Mouse (Mus musculus): Measurements from ENCODE around the gene Cd82. TPM values are rescaled to one million over a fixed set of nuclear protein-coding genes. Genes with fewer than 3 reads are reported as not detected.

Cd82 gene
- 205 and 209 TPM in 2 replicates for polyA plus RNA-seq (2012; rRNA removed)

GRCm38 (mm10) chr2:93462760-93463159 lies at the start of gene Cd82:
TSS of gene Cd82 (minus strand) at chr2:93463140.
- H3K27ac ChIP-seq (ENCODE audit: insufficient read depth, low read length) = peak within 1 kb of the TSS; percentile 95
- WGBS = 24% methylated on average over 20 of the region's 20 CpGs
- no peak for TF ChIP-seq CTCF (IDR thresholded peaks at IDR 0.05; ENCODE audit: extremely low read depth, insufficient read depth, insufficient read length, insufficient replicate concordance)
- TF ChIP-seq POLR2A (IDR thresholded peaks at IDR 0.05; ENCODE audit: low read depth, low read length) = no peak
- peaks cover 35% of the 10 kb centered on the region for H3K4me1 ChIP-seq (ENCODE audit: control insufficient read depth, insufficient read depth, insufficient read length)
- peak within 1 kb of the TSS; percentile 78 for H3K4me3 ChIP-seq (ENCODE audit: extremely low read depth, insufficient read depth, insufficient read length)
- H3K36me3 ChIP-seq (ENCODE audit: control insufficient read depth, insufficient read depth, low read length) = no peaks in the 10 kb centered on the region
- peak in 1 of 2 experiments; percentile 41 for DNase-seq (ENCODE audit: low read depth in 1 of 2, low spot score in 2 of 2)
- H3K27me3 ChIP-seq (ENCODE audit: control insufficient read depth, insufficient read depth, low read length) = no peaks in the 10 kb centered on the region

GRCm38 (mm10) chr2:93512130-93512529 lies 49.2 kb upstream of the Cd82 start:
- H3K4me1 ChIP-seq (ENCODE audit: control insufficient read depth, insufficient read depth, insufficient read length) = no peaks in the 10 kb centered on the region
- no peaks in the 10 kb centered on the region for H3K27me3 ChIP-seq (ENCODE audit: control insufficient read depth, insufficient read depth, low read length)
- DNase-seq (ENCODE audit: low read depth in 1 of 2, low spot score in 2 of 2) = no peak
- TF ChIP-seq POLR2A (IDR thresholded peaks at IDR 0.05; ENCODE audit: low read depth, low read length) (no peak), CTCF (IDR thresholded peaks at IDR 0.05; ENCODE audit: extremely low read depth, insufficient read depth, insufficient read length, insufficient replicate concordance) (no peak)
- no peaks in the 10 kb centered on the region for H3K36me3 ChIP-seq (ENCODE audit: control insufficient read depth, insufficient read depth, low read length)
- H3K4me3 ChIP-seq (ENCODE audit: extremely low read depth, insufficient read depth, insufficient read length) = no peak overlapping the region
- no peak overlapping the region for H3K27ac ChIP-seq (ENCODE audit: insufficient read depth, low read length)
- WGBS = 74% methylated on average over 7 of the region's 7 CpGs

GRCm38 (mm10) chr2:93510839-93511238 lies 47.9 kb upstream of the Cd82 start:
- Histone ChIP-seq H3K27ac (ENCODE audit: insufficient read depth, low read length) (no peak overlapping the region), H3K36me3 (ENCODE audit: control insufficient read depth, insufficient read depth, low read length) (no peaks in the 10 kb centered on the region), H3K27me3 (ENCODE audit: control insufficient read depth, insufficient read depth, low read length) (no peaks in the 10 kb centered on the region), H3K4me3 (ENCODE audit: extremely low read depth, insufficient read depth, insufficient read length) (no peak overlapping the region), H3K4me1 (ENCODE audit: control insufficient read depth, insufficient read depth, insufficient read length) (no peaks in the 10 kb centered on the region)
- no peak for DNase-seq (ENCODE audit: low read depth in 1 of 2, low spot score in 2 of 2)
- TF ChIP-seq POLR2A (IDR thresholded peaks at IDR 0.05; ENCODE audit: low read depth, low read length) (no peak), CTCF (IDR thresholded peaks at IDR 0.05; ENCODE audit: extremely low read depth, insufficient read depth, insufficient read length, insufficient replicate concordance) (no peak)
- WGBS = 85% methylated on average over 1 of the region's 1 CpGs

- TF ChIP-seq POLR2A (IDR thresholded peaks at IDR 0.05; ENCODE audit: low read depth, low read length) (no peak), CTCF (IDR thresholded peaks at IDR 0.05; ENCODE audit: extremely low read depth, insufficient read depth, insufficient read length, insufficient replicate concordance) (no peak)
Measured at GRCm38 (mm10) chr2:93509777-93510750, 47.1 kb upstream of the Cd82 start.

GRCm38 (mm10) chr2:93505091-93505490 lies 42.2 kb upstream of the Cd82 start:
- H3K27me3 ChIP-seq (ENCODE audit: control insufficient read depth, insufficient read depth, low read length) = no peaks in the 10 kb centered on the region
- 82% methylated on average over 6 of the region's 6 CpGs for WGBS
- H3K36me3 ChIP-seq (ENCODE audit: control insufficient read depth, insufficient read depth, low read length) = no peaks in the 10 kb centered on the region
- H3K4me3 ChIP-seq (ENCODE audit: extremely low read depth, insufficient read depth, insufficient read length) = no peak overlapping the region
- H3K4me1 ChIP-seq (ENCODE audit: control insufficient read depth, insufficient read depth, insufficient read length) = no peaks in the 10 kb centered on the region
- no peak overlapping the region for H3K27ac ChIP-seq (ENCODE audit: insufficient read depth, low read length)
- TF ChIP-seq POLR2A (IDR thresholded peaks at IDR 0.05; ENCODE audit: low read depth, low read length) (no peak), CTCF (IDR thresholded peaks at IDR 0.05; ENCODE audit: extremely low read depth, insufficient read depth, insufficient read length, insufficient replicate concordance) (no peak)
- no peak for DNase-seq (ENCODE audit: low read depth in 1 of 2, low spot score in 2 of 2)

More at GRCm38 (mm10) chr2:93509777-93510750, 47.1 kb upstream of the Cd82 start:
- H3K4me1 ChIP-seq (ENCODE audit: control insufficient read depth, insufficient read depth, insufficient read length) = no peaks in the 10 kb centered on the region
- no peak overlapping the region for H3K4me3 ChIP-seq (ENCODE audit: extremely low read depth, insufficient read depth, insufficient read length)
- H3K27me3 ChIP-seq (ENCODE audit: control insufficient read depth, insufficient read depth, low read length) = no peaks in the 10 kb centered on the region
- WGBS = 82% methylated on average over 12 of the region's 12 CpGs
- no peaks in the 10 kb centered on the region for H3K36me3 ChIP-seq (ENCODE audit: control insufficient read depth, insufficient read depth, low read length)
- H3K27ac ChIP-seq (ENCODE audit: insufficient read depth, low read length) = no peak overlapping the region
- no peak for DNase-seq (ENCODE audit: low read depth in 1 of 2, low spot score in 2 of 2)

GRCm38 (mm10) chr2:93503353-93503752 lies 40.4 kb upstream of the Cd82 start:
- Histone ChIP-seq H3K36me3 (ENCODE audit: control insufficient read depth, insufficient read depth, low read length) (no peaks in the 10 kb centered on the region), H3K4me3 (ENCODE audit: extremely low read depth, insufficient read depth, insufficient read length) (no peak overlapping the region), H3K27me3 (ENCODE audit: control insufficient read depth, insufficient read depth, low read length) (no peaks in the 10 kb centered on the region), H3K27ac (ENCODE audit: insufficient read depth, low read length) (no peak overlapping the region), H3K4me1 (ENCODE audit: control insufficient read depth, insufficient read depth, insufficient read length) (no peaks in the 10 kb centered on the region)
- TF ChIP-seq CTCF (IDR thresholded peaks at IDR 0.05; ENCODE audit: extremely low read depth, insufficient read depth, insufficient read length, insufficient replicate concordance) = no peak
- TF ChIP-seq POLR2A (IDR thresholded peaks at IDR 0.05; ENCODE audit: low read depth, low read length) = no peak
- 83% methylated on average over 4 of the region's 4 CpGs for WGBS
- no peak for DNase-seq (ENCODE audit: low read depth in 1 of 2, low spot score in 2 of 2)

GRCm38 (mm10) chr2:93501303-93501702 lies 38.4 kb upstream of the Cd82 start:
- TF ChIP-seq POLR2A (IDR thresholded peaks at IDR 0.05; ENCODE audit: low read depth, low read length) (no peak), CTCF (IDR thresholded peaks at IDR 0.05; ENCODE audit: extremely low read depth, insufficient read depth, insufficient read length, insufficient replicate concordance) (no peak)
- no peaks in the 10 kb centered on the region for H3K36me3 ChIP-seq (ENCODE audit: control insufficient read depth, insufficient read depth, low read length)
- no peaks in the 10 kb centered on the region for H3K27me3 ChIP-seq (ENCODE audit: control insufficient read depth, insufficient read depth, low read length)
- no peak for DNase-seq (ENCODE audit: low read depth in 1 of 2, low spot score in 2 of 2)
- H3K4me3 ChIP-seq (ENCODE audit: extremely low read depth, insufficient read depth, insufficient read length) = no peak overlapping the region
- WGBS = 80% methylated on average over 10 of the region's 10 CpGs
- no peak overlapping the region for H3K27ac ChIP-seq (ENCODE audit: insufficient read depth, low read length)
- H3K4me1 ChIP-seq (ENCODE audit: control insufficient read depth, insufficient read depth, insufficient read length) = no peaks in the 10 kb centered on the region

All from spleen, adult 2 months (tissue).